Mouse (Mus musculus) megakaryocyte-erythroid progenitor cell, adult 5-6 weeks (primary cell): ENCODE results near the gene Ddb2. TPM values are rescaled to one million over a fixed set of nuclear protein-coding genes. Genes with fewer than 3 reads are reported as not detected.
"Not testable (repeated sequence)": the region's sequence is repeated elsewhere in the genome, so short reads cannot be mapped to it uniquely, and the experiment has no call there.

Experiments
- ATAC-seq: replicated peaks from 2 replicates; pipeline ENCODE4 v1.8.0; 2016; ENCODE audit warnings: mild to moderate bottlenecking, inconsistent platforms; ENCODE audit not compliant: severe bottlenecking, poor library complexity, low FRiP score, low TSS enrichment
- total RNA-seq, 2 experiments: library from RNA; stranded (forward) in 1 of 2; stranded (reverse) in 1 of 2; fragments of 200-1000, 215-1000 nt in 1 of 2; fragments of >200 nt in 1 of 2; fragmentation: Nextera tagmentation in 1 of 2; gene quantifications; 2 replicates each; pipeline ENCODE4 v1.2.3; 2014 to 2017

Ddb2 gene
- total RNA-seq, 2 experiments from 2014 or later, result 10.3 to 32.3 TPM

DNA sequence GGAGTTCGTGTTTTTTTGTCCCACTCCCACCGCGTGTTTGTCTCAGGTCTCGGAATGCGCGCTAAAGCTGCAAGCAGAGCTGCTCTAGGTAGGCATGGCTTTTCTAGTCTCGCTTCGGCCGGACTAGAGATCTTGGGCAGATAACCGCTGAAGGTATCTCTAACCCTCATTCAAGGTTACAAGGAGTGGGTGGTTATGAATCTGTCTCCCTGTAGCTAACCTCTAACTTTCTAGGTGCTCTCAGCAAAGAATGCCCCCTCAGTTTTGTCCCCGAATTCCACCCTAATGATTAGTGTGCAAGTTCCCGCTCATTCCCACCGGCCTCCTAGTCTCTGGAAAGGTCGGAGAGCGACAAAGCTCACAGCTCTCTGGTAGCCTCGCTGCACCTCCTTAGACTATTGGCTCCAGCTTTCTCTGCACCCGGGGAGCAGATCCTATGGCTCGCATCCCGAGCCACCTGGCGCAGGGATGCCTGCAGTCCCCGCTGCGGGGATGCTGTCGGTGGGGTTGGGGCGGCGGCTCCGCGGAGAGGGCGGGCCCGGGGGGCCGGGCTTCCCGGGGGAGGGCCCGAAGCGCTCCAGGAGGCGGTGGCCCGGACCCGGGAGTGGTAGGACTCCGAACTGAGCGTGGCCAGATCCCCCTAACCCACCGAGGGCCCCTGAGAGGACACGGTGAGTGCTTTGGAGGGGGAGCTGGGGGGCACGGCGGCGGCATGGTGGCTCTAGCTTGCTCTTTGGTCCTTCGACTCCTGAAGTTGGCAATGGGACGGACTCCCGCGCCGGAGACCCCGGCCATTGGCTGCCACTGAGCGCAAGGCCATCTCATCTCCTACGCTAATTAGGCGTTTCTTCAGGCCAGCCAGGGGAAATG, 19.7 kb upstream of the Ddb2 start:
- ATAC-seq, result no peak

DNA sequence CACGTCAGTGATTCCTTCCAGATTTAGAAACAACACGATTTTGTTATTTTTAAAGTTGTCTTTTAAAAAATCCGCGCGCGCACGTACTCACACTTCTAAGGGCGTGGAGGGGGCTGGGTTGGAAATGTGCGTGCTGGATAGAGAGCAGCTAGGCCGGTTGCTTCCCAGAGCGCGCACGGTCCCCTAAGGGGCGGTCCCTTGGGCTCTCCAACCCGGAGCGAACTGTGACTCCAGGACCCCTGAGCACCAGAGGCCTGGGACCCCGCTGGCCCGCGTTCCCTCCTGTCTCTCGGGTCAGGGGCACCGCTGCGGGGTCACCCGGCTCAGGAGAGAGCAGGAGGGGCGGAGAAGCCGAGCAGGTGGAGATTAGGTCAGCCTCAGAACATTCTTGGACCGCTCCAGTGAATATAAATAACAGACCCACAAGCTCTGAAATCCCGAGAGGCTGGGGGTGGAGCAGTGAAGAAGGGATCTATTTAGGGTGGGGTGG, 18.9 kb upstream of the Ddb2 start, which contains the start of gene Pacsin3:
TSS of gene Pacsin3 (plus strand) at position 294 of the 490 bp plus-strand sequence.
- ATAC-seq, result no peak

GRCm38 (mm10) chr2:91254725-91255380, 18.1 kb upstream of the Ddb2 start:
- no peak for ATAC-seq

DNA sequence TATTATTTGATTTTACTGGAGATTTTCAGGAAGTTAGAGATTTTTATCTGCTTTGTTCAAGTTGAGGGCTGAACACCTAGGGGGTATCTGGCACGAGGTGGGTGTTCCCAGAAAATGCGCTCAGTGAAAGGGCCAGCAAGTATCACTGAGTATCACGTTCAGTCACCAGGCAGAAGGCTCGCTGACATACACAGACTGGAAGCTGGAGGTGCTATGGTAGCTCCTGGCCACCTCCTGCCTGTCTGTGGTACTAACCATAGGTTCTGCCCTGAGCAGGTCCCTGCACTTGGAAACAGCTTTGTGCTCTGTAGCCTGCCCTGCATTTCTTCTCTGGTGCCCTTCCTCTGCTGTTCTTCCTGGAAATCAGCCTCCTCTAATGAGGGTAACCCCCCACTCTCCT, 15.7 kb upstream of the Ddb2 start:
- ATAC-seq, result no peak

- no peak for ATAC-seq
Observed at GRCm38 (mm10) chr2:91252001-91252400, 15.2 kb upstream of the Ddb2 start.

- no peak for ATAC-seq
Observed at GRCm38 (mm10) chr2:91248366-91248765, 11.6 kb upstream of the Ddb2 start.

GRCm38 (mm10) chr2:91244557-91245228, 7.9 kb upstream of the Ddb2 start:
- ATAC-seq, result peak; percentile 84

- ATAC-seq, result peak; percentile 49; the same call in 1 of the 2 replicates
Observed at GRCm38 (mm10) chr2:91243416-91243815, 6.6 kb upstream of the Ddb2 start.

GRCm38 (mm10) chr2:91242547-91242946, 5.8 kb upstream of the Ddb2 start:
- ATAC-seq, result no peak

GRCm38 (mm10) chr2:91237511-91238080, 814 bp upstream of the Ddb2 start:
- ATAC-seq, result not testable (repeated sequence)

DNA sequence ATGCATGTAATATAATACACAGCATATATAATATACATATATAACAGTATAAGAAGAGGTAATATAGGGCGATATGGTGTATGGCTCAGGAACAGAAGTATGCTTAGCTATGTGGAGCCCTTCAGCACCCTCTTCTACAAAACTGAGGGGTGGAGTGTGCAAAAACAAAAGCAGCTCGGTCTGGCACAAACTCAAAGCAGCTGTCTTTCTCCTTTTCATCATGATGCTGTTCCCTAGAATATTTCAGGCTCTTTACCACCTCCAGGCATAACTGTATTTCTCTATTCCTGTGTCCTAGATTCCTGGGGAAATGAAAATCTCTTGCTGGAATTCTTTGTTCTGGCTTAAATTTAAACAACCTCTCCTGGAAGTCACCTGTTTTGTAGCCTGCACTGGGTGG, 7.0 kb downstream of the Ddb2 start:
- ATAC-seq, result no peak

DNA sequence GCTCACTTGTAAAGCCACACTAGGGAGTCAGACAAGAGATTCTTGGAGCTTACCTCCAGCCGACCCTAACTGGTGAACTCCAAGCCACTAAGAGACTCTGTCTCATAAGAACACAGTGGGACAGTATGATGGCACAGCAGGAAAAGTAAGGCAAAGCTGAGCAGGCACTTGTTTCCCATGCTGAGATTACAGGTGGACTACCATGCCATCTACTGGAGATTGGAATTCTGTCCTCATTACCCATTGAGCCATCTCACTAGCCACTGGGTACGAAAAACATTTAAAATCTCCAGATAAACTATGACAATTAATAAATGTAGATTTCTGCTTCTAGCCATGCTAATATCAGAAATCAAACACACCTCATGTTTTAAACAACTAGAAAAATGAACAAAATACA, 13.2 kb downstream of the Ddb2 start:
- no peak for ATAC-seq

GRCm38 (mm10) chr2:91220501-91220900, 16.3 kb downstream of the Ddb2 start:
- ATAC-seq, result no peak

DNA sequence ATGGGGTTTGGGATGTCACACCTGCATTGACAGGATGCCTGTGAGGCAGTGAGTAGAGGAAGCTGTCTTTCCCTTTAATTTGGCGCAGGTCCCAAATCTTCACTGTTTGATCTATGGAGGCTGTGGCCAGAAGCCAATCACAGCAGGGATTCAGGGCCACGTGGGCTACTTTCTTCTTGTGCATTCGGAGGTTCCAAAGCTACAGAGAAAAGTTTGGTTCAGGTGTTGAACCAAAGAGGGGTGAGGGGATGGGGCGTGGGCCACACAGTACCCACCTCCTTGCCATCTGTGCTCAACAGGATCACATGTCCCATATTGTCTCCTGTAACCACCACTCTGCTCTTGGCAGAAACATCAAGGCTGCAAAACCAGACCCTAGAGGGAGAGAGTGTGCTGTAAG, 19.8 kb downstream of the Ddb2 start:
- no peak for ATAC-seq

DNA sequence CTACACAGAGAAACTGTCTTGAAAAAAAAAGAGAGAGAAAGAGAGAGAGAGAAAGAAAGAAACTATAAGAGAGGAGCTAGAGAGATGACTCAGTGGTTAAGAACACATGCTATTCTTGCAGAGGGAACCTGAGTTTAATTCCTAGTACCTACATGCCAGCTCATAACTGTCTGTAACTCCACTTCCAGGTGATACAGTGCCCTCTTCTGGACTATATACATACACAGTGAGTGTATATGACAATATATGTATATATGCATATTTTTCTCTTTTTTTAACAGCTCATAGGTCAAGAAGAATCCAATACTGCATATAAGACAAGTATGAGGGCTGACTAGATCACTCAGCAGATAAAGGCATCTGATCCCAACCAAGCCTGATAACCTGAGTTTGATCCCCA, 23.5 kb downstream of the Ddb2 start:
- no peak for ATAC-seq

DNA sequence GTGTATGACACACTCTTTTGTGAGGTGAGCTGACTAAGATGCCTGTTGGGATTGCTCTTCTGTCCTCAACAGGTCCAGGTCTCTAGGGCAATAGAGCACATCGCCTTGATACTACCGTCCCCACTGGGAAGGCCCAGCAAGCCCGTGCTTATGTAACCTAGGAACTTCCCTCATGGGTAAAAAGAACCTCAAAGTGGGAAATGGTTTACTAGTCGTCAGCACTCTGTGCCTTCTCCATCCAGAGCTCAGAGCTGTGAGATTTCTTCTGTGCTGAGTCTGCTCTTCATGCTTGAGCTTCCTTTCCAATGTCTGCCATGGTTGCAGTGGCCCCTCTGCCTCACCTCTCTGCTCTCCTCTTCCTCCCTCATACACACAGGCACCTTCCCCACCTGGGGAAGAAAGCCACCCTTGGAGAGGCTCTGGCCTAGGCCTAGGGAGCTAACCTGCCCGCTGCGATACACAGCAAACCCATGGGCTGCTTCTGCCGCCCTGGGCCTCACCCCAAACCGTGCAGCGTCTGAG, 30.5 kb downstream of the Ddb2 start:
- no peak for ATAC-seq

GRCm38 (mm10) chr2:91202972-91203656, 33.7 kb downstream of the Ddb2 start:
- ATAC-seq, result no peak; the same call in 1 of the 2 replicates

GRCm38 (mm10) chr2:91202222-91202971, 34.4 kb downstream of the Ddb2 start, which contains the start of the genes Nr1h3 and Acp2:
TSS of gene Nr1h3 (minus strand) at chr2:91202834.
TSS of gene Acp2 (plus strand) at chr2:91202885.
- peak; percentile 88 for ATAC-seq
